Mouse (Mus musculus): ENCODE measurements around the gene Plcd3. TPM values are rescaled to one million over a fixed set of nuclear protein-coding genes. Genes with fewer than 3 reads are reported as not detected.

Gene Plcd3
- total RNA-seq (2021) = 10 to 100 TPM; 14.7 to 16.3 TPM

GRCm38 (mm10) chr11:103101481-103101865, at the start of gene Plcd3, which contains the start of gene Acbd4:
Gene Plcd3 (minus strand): TSS chr11:103101658.
Gene Acbd4 (plus strand): TSS chr11:103101682.
- intact Hi-C loops (cut with DNase I) = no loop called here
- DNase-seq (ENCODE audit: low spot score) = peak; percentile 81

GRCm38 (mm10) chr11:103149771-103150170, 48.3 kb upstream of the Plcd3 start:
- DNase-seq (ENCODE audit: low spot score) = no peak
- intact Hi-C loops (cut with DNase I) = loop anchor here (10.0 kb wide), 1 partner anchor 245 kb away; the partner anchor contains the start of gene Gfap

DNA sequence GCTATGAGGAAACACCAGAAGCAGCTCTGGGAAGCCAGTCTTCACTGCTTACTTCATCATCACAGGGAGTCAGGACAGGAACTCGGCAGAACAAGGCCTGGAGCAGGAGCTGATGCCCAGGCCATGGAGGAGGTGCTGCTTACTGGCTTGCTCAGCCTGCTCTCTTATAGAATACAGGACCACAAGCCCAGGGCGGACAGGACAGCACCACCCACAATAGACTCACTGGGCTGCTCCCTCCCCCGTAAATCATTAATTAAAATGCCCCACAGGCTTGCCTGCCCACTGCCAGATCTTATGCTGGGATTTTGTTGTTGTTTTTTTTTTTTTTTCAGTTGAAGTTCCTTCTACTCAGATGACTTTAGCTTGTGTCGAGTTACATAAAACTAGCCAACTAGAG, 46.3 kb upstream of the Plcd3 start:
- intact Hi-C loops (cut with DNase I) = no loop called here
- no peak for DNase-seq (ENCODE audit: low spot score)

GRCm38 (mm10) chr11:103146386-103146785, 44.9 kb upstream of the Plcd3 start:
- no peak for DNase-seq (ENCODE audit: low spot score)
- intact Hi-C loops (cut with DNase I) = no loop called here

- intact Hi-C loops (cut with DNase I) = no loop called here
Observed at GRCm38 (mm10) chr11:103144309-103145285, 43.1 kb upstream of the Plcd3 start.

GRCm38 (mm10) chr11:103142441-103143182, 41.2 kb upstream of the Plcd3 start:
- intact Hi-C loops (cut with DNase I) = no loop called here
- peak; percentile 34 for DNase-seq (ENCODE audit: low spot score)

More at GRCm38 (mm10) chr11:103144309-103145285, 43.1 kb upstream of the Plcd3 start:
- DNase-seq (ENCODE audit: low spot score) = no peak

- intact Hi-C loops (cut with DNase I) = no loop called here
Observed at GRCm38 (mm10) chr11:103141944-103142255, 40.4 kb upstream of the Plcd3 start.

DNA sequence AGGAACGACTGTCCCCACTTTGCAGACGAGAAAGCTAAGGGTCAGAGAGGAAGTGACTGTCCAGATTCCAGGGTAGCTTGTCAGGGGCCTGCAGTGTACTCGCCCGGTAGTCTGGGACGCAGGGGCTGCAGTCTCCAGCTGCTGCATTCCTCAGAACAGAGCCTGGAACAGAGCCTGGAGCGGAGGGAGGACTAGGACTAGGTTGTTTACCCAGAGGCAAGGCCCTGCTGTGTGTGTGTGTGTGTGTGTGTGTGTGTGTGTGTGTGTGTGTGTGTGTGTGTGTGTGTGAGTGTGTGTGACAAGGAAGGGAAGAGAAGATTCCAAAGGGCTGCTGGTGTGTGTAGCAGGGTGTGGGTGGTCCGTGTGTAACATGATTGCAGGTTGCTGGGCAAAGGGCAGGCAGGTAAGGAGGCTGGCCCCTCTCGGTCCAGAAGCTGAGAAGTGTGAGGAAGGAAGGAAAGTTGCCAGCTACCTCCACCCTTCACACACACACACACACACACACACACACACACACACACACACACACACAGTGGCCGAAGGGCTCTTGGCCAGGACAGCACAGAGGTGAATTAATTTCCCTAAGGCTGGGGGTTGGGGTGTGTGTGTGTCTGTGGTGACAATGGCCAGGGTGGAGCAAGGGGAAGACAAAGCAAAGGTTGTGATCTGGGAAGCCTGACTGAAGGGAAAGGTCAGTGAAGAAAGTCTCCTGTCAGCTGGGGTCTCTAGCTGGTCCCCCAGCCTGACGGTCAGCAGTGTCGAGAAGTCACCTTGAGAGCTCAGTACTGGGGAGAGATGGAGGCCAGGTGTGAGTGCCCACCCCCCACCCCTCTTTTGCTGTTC, 39.9 kb upstream of the Plcd3 start:
- DNase-seq (ENCODE audit: low spot score) = peak; percentile 65
- intact Hi-C loops (cut with DNase I) = no loop called here

More at GRCm38 (mm10) chr11:103141944-103142255, 40.4 kb upstream of the Plcd3 start:
- no peak for DNase-seq (ENCODE audit: low spot score)

DNA sequence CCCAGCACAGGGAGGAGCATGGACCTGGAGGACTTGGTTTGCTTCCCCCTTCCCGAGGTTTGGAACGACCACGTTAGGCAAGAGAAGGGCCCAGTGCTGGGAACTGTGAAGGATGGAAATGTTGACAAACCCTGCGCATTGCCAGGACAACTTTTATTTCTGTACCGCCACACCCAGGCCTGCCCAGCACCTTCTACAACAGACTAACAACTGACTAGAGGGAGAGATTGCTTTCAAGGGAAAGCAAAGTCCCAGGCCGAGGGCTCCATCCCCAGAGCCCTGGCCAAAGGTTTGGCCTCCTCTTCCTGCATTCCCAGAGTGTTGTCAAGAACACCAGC, 39.3 kb upstream of the Plcd3 start:
- DNase-seq (ENCODE audit: low spot score) = no peak
- intact Hi-C loops (cut with DNase I) = no loop called here

- DNase-seq (ENCODE audit: low spot score) = no peak
- intact Hi-C loops (cut with DNase I) = no loop called here
Observed at GRCm38 (mm10) chr11:103139951-103140762, 38.7 kb upstream of the Plcd3 start.

DNA sequence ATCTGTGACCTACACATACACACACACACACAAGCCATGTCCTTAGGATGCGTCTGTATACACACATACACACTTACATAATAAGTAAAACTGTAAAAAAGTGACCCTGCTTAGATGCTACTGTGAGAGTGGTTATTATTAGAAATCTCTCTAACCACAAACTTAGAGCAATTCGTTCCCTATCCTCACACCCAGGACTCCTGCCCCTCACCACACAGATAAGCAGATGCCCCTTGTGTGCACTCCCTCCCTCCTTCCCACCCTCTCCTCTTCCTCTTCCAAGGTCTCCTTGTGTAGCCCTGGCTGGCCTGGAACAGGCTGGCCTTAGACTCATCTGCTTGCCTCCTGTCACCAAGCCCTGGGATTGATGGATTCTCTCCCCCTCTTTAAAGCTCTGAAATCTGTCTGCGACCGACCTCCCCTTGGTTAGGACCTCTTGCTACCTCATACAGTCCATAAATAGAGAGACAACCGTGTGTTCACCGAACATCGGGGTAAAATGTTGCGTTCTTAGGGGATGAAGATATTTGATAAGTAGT, 34.6 kb upstream of the Plcd3 start:
- intact Hi-C loops (cut with DNase I) = no loop called here
- no peak for DNase-seq (ENCODE audit: low spot score)

DNA sequence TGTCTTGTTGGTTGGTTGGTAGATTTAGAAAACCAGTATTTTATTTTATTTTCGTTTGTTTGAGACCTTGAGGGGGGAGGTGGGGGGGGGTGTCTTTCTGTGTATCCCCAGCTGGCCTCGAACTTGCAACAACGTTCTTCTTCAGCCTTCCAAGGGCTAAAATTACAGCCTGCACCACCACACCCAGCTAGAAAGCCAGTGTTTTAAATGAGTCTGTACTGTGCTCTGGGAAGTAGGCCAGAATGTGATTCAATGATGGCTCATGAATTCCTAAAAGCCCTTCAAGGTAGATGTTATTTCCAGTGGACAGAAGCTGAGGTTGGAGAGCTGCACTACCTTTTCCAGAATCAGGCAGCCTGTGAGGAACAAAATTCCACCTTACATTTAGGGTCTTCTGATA, 32.8 kb upstream of the Plcd3 start:
- DNase-seq (ENCODE audit: low spot score) = no peak
- intact Hi-C loops (cut with DNase I) = no loop called here

DNA sequence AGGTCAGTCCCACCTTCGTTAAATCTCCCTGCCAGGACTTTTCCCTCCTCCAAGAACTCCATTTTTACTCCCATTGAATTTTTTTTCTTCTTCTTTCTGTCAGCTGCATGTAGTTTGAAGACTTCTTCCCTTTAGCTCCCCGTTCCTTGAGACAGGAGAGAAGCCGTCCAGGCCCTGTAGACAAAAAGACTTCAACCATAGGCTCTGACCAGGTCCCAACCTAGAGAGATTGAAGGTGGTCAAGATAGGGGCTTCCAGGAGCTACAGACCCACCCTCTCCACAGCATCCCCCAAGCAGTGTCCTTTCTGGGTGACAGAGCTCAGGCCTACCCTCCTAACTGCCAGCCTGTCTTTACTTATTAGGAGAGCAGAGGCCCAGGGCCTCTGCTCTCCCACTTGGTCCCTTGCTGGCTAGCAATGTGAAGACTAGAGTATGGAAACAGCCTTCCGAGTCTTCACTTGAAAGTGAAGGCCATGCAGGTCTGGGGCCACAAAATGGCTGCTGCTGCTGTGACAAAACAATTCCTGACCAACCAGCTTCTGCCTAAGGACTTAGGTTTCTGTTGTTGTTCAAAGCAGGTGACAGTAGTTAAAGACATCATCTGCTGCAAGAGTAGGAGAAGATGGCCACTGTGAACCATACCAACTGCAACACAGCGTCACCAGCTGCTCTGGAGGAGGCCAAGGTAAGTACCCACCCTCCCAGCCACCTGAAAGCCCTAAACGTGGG, 32.2 kb upstream of the Plcd3 start:
- DNase-seq (ENCODE audit: low spot score) = no peak
- intact Hi-C loops (cut with DNase I) = no loop called here

DNA sequence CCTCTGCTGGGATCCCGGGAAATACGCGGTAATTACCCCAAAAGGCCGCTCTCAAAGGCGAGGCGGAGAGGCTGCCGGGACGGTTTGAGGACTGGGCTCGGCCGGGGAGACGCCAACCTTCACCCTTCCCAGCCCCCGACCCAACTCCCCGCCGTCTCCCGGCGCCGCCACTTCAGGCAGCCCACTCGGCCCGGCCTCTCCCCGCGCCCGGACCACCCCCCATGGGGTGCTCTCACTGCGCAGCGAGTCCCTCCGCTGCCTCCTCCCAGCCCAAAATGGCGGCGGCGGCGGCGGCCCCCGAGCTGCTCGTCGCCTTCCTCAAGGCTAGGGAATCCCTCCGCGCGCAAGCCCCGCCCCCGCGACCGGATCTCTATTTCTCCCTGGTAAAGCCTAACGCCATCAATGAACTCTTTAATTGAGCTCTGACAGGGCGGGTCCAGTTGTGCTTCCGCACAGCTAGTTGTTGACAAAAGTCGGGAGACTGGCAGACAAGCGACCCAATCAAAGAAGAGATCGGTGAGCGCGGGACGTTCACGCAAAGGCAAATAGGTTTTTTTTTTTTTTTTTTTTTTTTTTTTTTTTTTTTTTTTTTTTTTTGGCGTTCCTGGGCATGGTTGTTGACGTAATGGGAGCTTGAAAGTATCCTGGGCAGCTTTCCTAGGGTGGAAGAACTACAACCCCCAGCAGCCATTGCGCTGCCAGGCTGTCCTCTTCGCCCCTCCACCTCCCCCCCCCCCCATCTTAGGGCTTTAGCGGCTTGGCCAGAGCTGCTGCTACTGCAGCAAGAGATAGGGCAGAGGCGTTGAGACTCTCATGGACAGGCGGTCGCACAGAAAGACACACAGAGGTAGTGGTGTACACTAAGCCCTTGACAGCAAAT, 31.4 kb upstream of the Plcd3 start:
- intact Hi-C loops (cut with DNase I) = loop anchor here (1.0 kb wide), 1 partner anchor 15 kb away; no protein-coding TSS in a partner anchor
- peak; percentile 99 for DNase-seq (ENCODE audit: low spot score)

- DNase-seq (ENCODE audit: low spot score) = peak; percentile 55
- intact Hi-C loops (cut with DNase I) = loop anchor here (1.0 kb wide), 1 partner anchor 14 kb away; no protein-coding TSS in a partner anchor
Observed at GRCm38 (mm10) chr11:103131701-103132575, 30.5 kb upstream of the Plcd3 start, which contains the start of gene Hexim2. Gene Hexim2 (plus strand): TSS chr11:103132429.

DNA sequence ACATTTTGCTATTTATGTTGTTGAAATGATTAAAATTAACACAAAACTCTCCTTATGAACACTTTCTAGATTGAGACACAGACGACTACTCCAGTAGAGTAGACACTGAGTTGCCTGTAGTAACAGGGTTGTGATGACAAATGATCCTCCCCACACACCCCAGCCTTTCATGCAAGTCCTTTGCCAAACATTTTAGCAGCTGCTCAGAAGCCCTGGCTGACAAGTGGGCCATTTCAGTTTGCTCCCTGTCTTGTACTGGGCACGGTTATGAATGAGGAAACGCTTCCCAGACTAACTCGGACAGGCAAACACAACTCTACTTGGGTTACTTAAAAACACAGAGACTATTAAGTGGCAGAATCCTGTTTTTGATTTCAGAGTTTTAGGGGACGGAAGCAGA, 18.9 kb upstream of the Plcd3 start:
- DNase-seq (ENCODE audit: low spot score) = no peak

More for the DNA sequence above, 18.9 kb upstream of the Plcd3 start:
- intact Hi-C loops (cut with DNase I) = no loop called here

Measured in heart, postnatal 25 days (tissue).